Mouse (Mus musculus) megakaryocyte, embryonic 14.5 days (primary cell): Measurements from ENCODE around the gene Atp5l. TPM values are rescaled to one million over a fixed set of nuclear protein-coding genes. Genes with fewer than 3 reads are reported as not detected.

Experiments
- H3K27me3 ChIP-seq: replicated peaks from 2 replicates; pipeline ENCODE3; 2012; ENCODE audit warnings: inconsistent platforms
- H3K36me3 ChIP-seq: replicated peaks from 2 replicates; pipeline ENCODE3; 2012; ENCODE audit warnings: low read length, inconsistent platforms, mixed read lengths
- H3K4me1 ChIP-seq: 2 replicates; pipeline ENCODE4 v1.6.1; 2012; ENCODE audit warnings: inconsistent platforms
- H3K4me3 ChIP-seq: replicated peaks from 2 replicates; pipeline ENCODE3; 2012; ENCODE audit warnings: moderate library complexity, mild to moderate bottlenecking, inconsistent platforms
- H3K9me3 ChIP-seq: 2 replicates; pipeline ENCODE4 v1.6.1; 2012; ENCODE audit warnings: inconsistent platforms
- FLI1 ChIP-seq: IDR thresholded peaks from 2 replicates; pipeline ENCODE4 v1.6.1; 2012; ENCODE audit warnings: low read length, inconsistent platforms, mixed read lengths
- GATA1 ChIP-seq: IDR thresholded peaks from 3 replicates; pipeline ENCODE4 v1.6.1; 2012; ENCODE audit warnings: mixed read lengths, low read length, inconsistent platforms, borderline replicate concordance
- polyA plus RNA-seq: library from polyadenylated mRNA; stranded (reverse); fragments of >175 nt; gene quantifications from 2 replicates; pipeline ENCODE4 v1.2.3, GENCODE M21; 2012; ENCODE audit warnings: low replicate concordance; ENCODE audit not compliant: insufficient read depth

Atp5l gene
- polyA plus RNA-seq, 1 experiment, result 26.7 TPM

DNA sequence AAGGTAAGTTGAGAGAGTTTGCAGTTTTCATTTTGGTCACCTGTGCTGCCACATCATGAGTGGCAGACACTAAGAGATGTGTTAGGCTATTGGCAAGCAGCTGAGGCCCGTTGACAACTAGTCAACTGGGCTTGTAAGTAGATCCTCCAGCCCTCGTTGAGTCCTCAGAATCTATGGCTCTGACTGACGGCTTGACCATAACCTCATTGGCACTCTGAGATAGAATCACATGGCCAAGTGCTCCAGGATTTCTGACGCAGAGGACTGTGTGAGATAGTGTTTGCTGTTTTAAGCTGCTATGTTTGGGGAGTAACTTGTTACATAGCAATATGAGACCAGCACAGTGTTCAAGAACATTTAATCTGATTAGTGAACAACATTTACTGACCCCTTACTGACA lies 21.2 kb upstream of the Atp5l start:
- Histone ChIP-seq H3K36me3 (peaks cover 99% of the 10 kb centered on the region), H3K9me3 (no peaks in the 10 kb centered on the region), H3K4me3 (no peak overlapping the region), H3K4me1 (no peaks in the 10 kb centered on the region), H3K27me3 (no peaks in the 10 kb centered on the region)
- no peak for TF ChIP-seq GATA1
- no peak for TF ChIP-seq FLI1

DNA sequence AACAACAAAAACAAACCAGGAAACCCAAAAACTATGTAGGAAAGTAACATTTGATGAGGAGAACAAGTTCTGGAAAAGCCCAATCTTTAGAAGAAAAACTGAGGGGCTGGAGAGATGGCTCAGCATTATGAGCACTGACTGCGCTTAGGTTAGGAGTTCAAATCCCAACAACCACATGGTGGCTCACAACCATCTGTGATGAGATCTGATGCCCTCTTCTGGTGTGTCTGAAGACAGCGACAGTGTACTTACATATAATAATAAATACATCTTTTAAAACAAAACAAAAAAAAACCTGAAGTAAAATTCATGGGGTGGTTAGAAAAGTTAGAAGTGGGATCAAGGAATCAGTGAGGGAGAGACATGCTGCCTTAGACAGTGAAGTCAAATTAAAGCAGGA lies 1.0 kb upstream of the Atp5l start:
- Histone ChIP-seq H3K9me3 (no peaks in the 10 kb centered on the region), H3K36me3 (peaks cover 41% of the 10 kb centered on the region), H3K4me1 (peaks cover 25% of the 10 kb centered on the region), H3K4me3 (peak overlapping the region; percentile 99), H3K27me3 (no peaks in the 10 kb centered on the region)
- TF ChIP-seq GATA1, result no peak
- TF ChIP-seq FLI1, result no peak

DNA sequence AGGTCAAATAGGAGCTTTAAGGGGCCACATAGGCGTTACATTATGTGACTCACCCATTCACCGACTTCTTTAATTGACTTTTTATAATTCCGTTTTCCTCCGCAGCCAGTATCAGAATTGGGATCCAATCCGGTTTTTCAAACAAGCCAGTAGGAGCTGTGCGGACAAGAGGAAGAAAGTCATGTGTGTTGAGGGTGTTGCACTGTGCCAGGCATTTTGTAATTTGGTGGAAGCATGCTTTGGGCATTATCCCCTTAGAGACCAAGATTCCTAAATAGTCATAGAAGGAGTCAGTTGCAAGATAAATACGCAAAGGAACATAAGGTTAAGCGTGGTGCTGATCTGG lies 554 bp upstream of the Atp5l start:
- TF ChIP-seq GATA1 (no peak), FLI1 (no peak)
- Histone ChIP-seq H3K36me3 (peaks cover 36% of the 10 kb centered on the region), H3K27me3 (no peaks in the 10 kb centered on the region), H3K4me3 (peak overlapping the region; percentile 99), H3K4me1 (peaks cover 25% of the 10 kb centered on the region), H3K9me3 (no peaks in the 10 kb centered on the region)

DNA sequence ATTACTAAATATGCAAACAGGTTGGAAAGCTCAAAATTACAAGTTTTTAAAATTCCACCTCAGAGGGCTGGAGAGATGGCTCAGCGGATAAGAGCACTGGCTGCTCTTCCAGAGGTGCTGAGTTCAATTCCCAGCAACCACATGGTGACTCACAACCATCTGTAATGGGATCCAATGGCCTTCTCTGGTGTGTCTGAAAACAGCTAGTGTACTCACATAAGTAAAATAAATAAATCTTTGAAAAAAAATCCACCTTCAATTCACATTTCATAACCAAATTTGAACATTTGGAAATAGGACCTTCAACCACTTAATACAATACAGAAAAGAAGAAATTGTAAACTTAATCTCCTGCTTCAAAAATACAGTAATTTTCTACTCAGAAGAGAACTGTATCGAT lies 936 bp downstream of the Atp5l start:
- H3K27me3 ChIP-seq, result no peaks in the 10 kb centered on the region
- peaks cover 28% of the 10 kb centered on the region for H3K4me1 ChIP-seq
- no peaks in the 10 kb centered on the region for H3K9me3 ChIP-seq
- H3K36me3 ChIP-seq, result peaks cover 33% of the 10 kb centered on the region
- H3K4me3 ChIP-seq, result peak overlapping the region; percentile 99
- no peak for TF ChIP-seq FLI1
- TF ChIP-seq GATA1, result no peak

DNA sequence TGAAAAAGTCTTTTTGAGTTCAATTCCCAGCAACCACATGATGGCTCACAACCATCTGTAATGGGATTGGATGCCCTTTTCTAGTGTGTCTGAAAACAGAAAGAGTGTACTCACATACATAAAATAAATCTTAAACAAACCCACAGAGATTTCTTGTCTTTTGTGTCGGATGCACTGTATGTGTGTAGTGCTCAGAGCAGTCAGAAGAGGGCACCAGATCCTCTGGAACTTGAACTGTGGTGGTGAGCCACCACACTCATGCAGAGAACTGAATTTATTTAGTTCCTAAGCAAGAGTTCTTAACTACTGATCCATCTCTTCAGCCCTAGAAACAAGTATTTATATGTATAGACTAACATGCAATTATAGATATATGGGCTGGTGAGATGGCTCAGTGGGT lies 4.3 kb downstream of the Atp5l start:
- H3K36me3 ChIP-seq, result peaks cover 51% of the 10 kb centered on the region
- H3K9me3 ChIP-seq, result no peaks in the 10 kb centered on the region
- TF ChIP-seq GATA1 (no peak), FLI1 (no peak)
- H3K4me3 ChIP-seq, result no peak overlapping the region
- H3K4me1 ChIP-seq, result peaks cover 24% of the 10 kb centered on the region; the same call in 1 of the 2 replicates
- no peaks in the 10 kb centered on the region for H3K27me3 ChIP-seq

DNA sequence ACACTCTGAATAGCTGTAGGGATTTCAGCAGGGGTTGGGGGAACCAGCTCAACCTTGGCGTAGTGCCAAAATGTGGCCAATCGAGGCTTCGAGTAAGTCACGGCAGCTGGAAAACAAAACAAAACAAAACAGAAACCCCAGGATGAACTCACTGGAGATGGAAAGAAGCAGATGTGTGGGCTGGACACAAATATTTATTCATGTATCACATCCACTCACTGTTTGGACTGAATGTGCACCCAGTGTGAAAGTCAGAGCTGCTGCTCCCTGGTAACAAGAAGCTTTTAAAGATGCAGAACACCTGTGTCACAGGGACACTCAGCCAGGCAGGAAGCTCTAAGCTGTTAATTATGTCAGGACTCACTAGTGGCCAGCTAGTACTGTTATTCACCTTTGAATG lies 5.8 kb downstream of the Atp5l start:
- H3K4me3 ChIP-seq, result no peak overlapping the region
- no peak for TF ChIP-seq FLI1
- TF ChIP-seq GATA1, result no peak
- peaks cover 66% of the 10 kb centered on the region for H3K36me3 ChIP-seq
- H3K4me1 ChIP-seq, result peaks cover 29% of the 10 kb centered on the region; the same call in 1 of the 2 replicates
- H3K9me3 ChIP-seq, result no peaks in the 10 kb centered on the region
- H3K27me3 ChIP-seq, result no peaks in the 10 kb centered on the region

DNA sequence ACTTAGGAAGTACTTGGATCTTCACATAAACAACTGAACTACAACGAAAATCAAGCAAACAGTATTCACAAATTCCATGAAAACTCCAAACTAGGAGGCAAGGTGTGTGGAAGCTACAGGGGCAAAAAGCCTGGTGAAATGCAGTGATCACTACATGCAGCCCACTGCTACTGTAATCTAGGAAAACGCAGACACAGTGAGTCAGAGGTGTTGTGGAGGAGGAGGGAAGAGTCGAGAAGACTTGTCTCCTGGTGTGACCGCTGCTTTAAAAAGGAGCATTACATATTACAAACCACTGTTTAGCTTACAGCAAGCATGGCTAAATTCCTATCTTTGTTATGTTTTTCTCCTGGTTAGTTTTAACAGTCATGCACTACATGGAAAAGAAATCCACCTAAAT lies 9.2 kb downstream of the Atp5l start:
- H3K27me3 ChIP-seq, result no peaks in the 10 kb centered on the region
- no peak for TF ChIP-seq GATA1
- TF ChIP-seq FLI1, result no peak
- no peak overlapping the region for H3K4me3 ChIP-seq
- peaks cover 31% of the 10 kb centered on the region for H3K4me1 ChIP-seq
- H3K9me3 ChIP-seq, result no peaks in the 10 kb centered on the region
- peaks cover 65% of the 10 kb centered on the region for H3K36me3 ChIP-seq

DNA sequence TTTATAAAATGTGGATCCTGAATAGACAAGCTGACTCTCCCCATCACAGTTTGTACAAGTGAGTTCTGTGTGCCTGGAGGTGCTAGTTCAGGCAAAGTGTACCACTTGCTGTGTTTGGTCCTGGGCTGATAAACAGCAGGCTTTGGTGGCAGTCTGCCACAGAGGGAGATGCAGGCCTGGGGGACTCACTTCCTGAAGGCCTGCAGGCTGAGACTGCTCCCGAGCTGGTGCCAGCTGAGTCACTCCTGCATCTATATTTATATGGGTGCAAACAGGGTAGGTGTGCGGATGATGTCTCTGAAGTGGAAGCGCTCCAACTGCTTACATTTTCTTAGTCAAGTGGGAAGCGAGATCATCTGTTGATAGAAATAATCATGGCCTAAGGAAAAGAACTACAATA lies 14.9 kb downstream of the Atp5l start:
- H3K27me3 ChIP-seq, result no peaks in the 10 kb centered on the region
- no peaks in the 10 kb centered on the region for H3K9me3 ChIP-seq
- TF ChIP-seq GATA1 (no peak), FLI1 (no peak)
- H3K4me1 ChIP-seq, result peaks cover 51% of the 10 kb centered on the region
- H3K36me3 ChIP-seq, result peaks cover 17% of the 10 kb centered on the region
- peak overlapping the region; percentile 87 for H3K4me3 ChIP-seq

DNA sequence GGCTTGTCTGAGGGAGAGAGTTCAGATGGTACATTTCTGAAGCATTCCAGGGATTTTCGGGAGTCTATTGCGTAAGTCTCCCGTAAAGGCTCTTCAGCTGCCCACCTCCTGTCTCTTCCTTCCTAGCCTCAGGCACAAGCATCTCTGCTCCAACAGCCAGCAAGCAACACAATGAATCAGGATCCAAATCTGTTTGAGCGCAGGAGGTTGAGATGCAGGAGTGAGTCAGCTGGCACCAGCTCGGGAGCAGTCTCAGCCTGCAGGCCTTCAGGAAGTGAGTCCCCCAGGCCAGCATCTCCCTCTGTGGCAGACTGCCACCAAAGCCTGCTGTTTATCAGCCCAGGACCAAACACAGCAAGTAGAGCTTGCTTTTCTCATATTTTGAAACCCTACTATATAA lies 15.6 kb downstream of the Atp5l start:
- no peaks in the 10 kb centered on the region for H3K9me3 ChIP-seq
- H3K4me3 ChIP-seq, result peak overlapping the region; percentile 62
- peaks cover 10% of the 10 kb centered on the region for H3K36me3 ChIP-seq
- peaks cover 51% of the 10 kb centered on the region for H3K4me1 ChIP-seq
- no peak for TF ChIP-seq GATA1
- no peak for TF ChIP-seq FLI1
- no peaks in the 10 kb centered on the region for H3K27me3 ChIP-seq

DNA sequence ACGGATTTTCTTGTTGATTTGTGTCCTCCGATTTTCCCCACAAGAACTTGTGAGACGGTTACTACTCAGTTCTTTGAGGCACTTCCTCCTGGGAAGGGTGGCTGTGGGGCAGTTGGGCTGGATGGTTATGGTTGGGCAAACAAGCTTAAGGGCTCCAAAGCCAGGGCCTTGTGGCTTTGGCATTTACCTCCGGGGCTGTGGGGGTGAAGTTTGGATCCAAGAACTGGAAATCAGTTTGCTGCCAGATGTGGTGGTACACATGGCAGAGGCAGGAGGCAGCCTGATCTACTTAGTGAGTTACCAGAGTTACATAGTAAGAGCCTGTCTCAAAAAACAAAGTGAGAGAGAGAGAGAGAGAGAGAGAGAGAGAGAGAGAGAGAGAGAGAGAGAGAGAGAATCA lies 16.7 kb downstream of the Atp5l start:
- Histone ChIP-seq H3K4me3 (no peak overlapping the region), H3K27me3 (no peaks in the 10 kb centered on the region), H3K4me1 (peaks cover 51% of the 10 kb centered on the region), H3K9me3 (no peaks in the 10 kb centered on the region), H3K36me3 (peaks cover under 1% of the 10 kb centered on the region)
- TF ChIP-seq FLI1 (no peak), GATA1 (no peak)

DNA sequence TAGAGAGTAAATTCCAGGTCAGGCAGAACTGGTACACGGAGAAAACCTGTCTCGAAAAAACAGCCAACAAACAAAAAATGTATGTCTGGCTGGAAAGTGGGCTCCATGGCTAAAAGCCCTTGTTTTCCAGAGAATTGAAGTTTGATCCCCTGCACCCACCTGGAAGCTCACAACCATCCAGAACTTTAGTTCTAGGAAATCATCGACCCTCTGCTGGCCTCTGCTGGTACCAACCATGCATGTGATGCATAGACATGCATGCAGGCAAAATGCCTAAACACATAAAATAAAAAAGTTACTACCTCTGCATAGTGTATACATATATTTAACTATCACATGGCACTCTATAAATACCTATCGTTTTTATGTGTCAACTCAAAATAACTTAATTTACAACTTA lies 20.1 kb downstream of the Atp5l start:
- no peak overlapping the region for H3K4me3 ChIP-seq
- peaks cover 24% of the 10 kb centered on the region for H3K4me1 ChIP-seq
- TF ChIP-seq GATA1, result no peak
- TF ChIP-seq FLI1, result no peak
- H3K27me3 ChIP-seq, result no peaks in the 10 kb centered on the region
- H3K9me3 ChIP-seq, result no peaks in the 10 kb centered on the region
- no peaks in the 10 kb centered on the region for H3K36me3 ChIP-seq
